Mouse (Mus musculus): Measurements from ENCODE around the gene Terb2.
"Not testable (repeated sequence)": the region's sequence is repeated elsewhere in the genome, so short reads cannot be mapped to it uniquely, and the experiment has no call there.

Gene Terb2

GRCm38 (mm10) chr2:122161542-122161941 lies 24.5 kb upstream of the Terb2 start:
- DNase-seq (ENCODE audit: low read depth, low spot score), result peak; percentile 33

GRCm38 (mm10) chr2:122162529-122162928 lies 23.5 kb upstream of the Terb2 start:
- no peak for DNase-seq (ENCODE audit: low read depth, low spot score)

- peak; percentile 42 for DNase-seq (ENCODE audit: low read depth, low spot score)
These were observed 22.5 kb upstream of the Terb2 start for GRCm38 (mm10) chr2:122163430-122164195.

GRCm38 (mm10) chr2:122164293-122164692 lies 21.8 kb upstream of the Terb2 start:
- DNase-seq (ENCODE audit: low read depth, low spot score), result peak; percentile 77

GRCm38 (mm10) chr2:122171292-122171691 lies 14.8 kb upstream of the Terb2 start:
- DNase-seq (ENCODE audit: low read depth, low spot score), result no peak

GRCm38 (mm10) chr2:122172188-122172587 lies 13.9 kb upstream of the Terb2 start:
- DNase-seq (ENCODE audit: low read depth, low spot score), result no peak

- DNase-seq (ENCODE audit: low read depth, low spot score), result peak; percentile 82
These were observed 5.8 kb upstream of the Terb2 start for GRCm38 (mm10) chr2:122180051-122180822.

- no peak for DNase-seq (ENCODE audit: low read depth, low spot score)
These were observed 986 bp upstream of the Terb2 start for GRCm38 (mm10) chr2:122185086-122185485.

- DNase-seq (ENCODE audit: low read depth, low spot score), result no peak
These were observed 679 bp downstream of the Terb2 start for GRCm38 (mm10) chr2:122186751-122187150.

- DNase-seq (ENCODE audit: low read depth, low spot score), result no peak
These were observed 5.8 kb downstream of the Terb2 start for GRCm38 (mm10) chr2:122191849-122192248.

- DNase-seq (ENCODE audit: low read depth, low spot score), result peak; percentile 67
These were observed 8.4 kb downstream of the Terb2 start for GRCm38 (mm10) chr2:122194509-122194929.

- DNase-seq (ENCODE audit: low read depth, low spot score), result no peak
These were observed 15.4 kb downstream of the Terb2 start for GRCm38 (mm10) chr2:122201501-122201900.

- no peak for DNase-seq (ENCODE audit: low read depth, low spot score)
These were observed 20.5 kb downstream of the Terb2 start for GRCm38 (mm10) chr2:122206440-122207107.

GRCm38 (mm10) chr2:122210534-122211228 lies 24.6 kb downstream of the Terb2 start:
- no peak for DNase-seq (ENCODE audit: low read depth, low spot score)

GRCm38 (mm10) chr2:122217075-122217474 lies 31.0 kb downstream of the Terb2 start:
- not testable (repeated sequence) for DNase-seq (ENCODE audit: low read depth, low spot score)

GRCm38 (mm10) chr2:122218234-122218633 lies 32.2 kb downstream of the Terb2 start:
- DNase-seq (ENCODE audit: low read depth, low spot score), result no peak

GRCm38 (mm10) chr2:122221378-122221777 lies 35.3 kb downstream of the Terb2 start:
- no peak for DNase-seq (ENCODE audit: low read depth, low spot score)

- no peak for DNase-seq (ENCODE audit: low read depth, low spot score)
These were observed 35.7 kb downstream of the Terb2 start for GRCm38 (mm10) chr2:122221798-122222197.

GRCm38 (mm10) chr2:122222272-122222671 lies 36.2 kb downstream of the Terb2 start:
- no peak for DNase-seq (ENCODE audit: low read depth, low spot score)

GRCm38 (mm10) chr2:122223654-122224053 lies 37.6 kb downstream of the Terb2 start:
- no peak for DNase-seq (ENCODE audit: low read depth, low spot score)

GRCm38 (mm10) chr2:122230395-122230794 lies 44.3 kb downstream of the Terb2 start:
- DNase-seq (ENCODE audit: low read depth, low spot score), result no peak

GRCm38 (mm10) chr2:122231616-122232015 lies 45.5 kb downstream of the Terb2 start:
- DNase-seq (ENCODE audit: low read depth, low spot score), result no peak
